Mouse (Mus musculus): ENCODE results near the gene Golga2.

Golga2 gene

GRCm38 (mm10) chr2:32343351-32343671 lies 56.1 kb downstream of the Golga2 start:
- DNase-seq (ENCODE audit: low spot score in 2 of 2): no peak

GRCm38 (mm10) chr2:32344056-32344455 lies 56.9 kb downstream of the Golga2 start:
- DNase-seq (ENCODE audit: low spot score in 2 of 2): peak in 1 of 2 experiments; percentile 79

- no peak for DNase-seq (ENCODE audit: low spot score in 2 of 2)
Measured at GRCm38 (mm10) chr2:32344598-32345321, 57.6 kb downstream of the Golga2 start.

- no peak for DNase-seq (ENCODE audit: low spot score in 2 of 2)
Measured at GRCm38 (mm10) chr2:32347019-32347418, 59.8 kb downstream of the Golga2 start.

- DNase-seq (ENCODE audit: low spot score in 2 of 2): peak in 1 of 2 experiments; percentile 61
Measured at GRCm38 (mm10) chr2:32348311-32348710, 61.1 kb downstream of the Golga2 start.

- peak in 1 of 2 experiments; percentile 60 for DNase-seq (ENCODE audit: low spot score in 2 of 2)
Measured at GRCm38 (mm10) chr2:32349625-32350255, 62.6 kb downstream of the Golga2 start.

GRCm38 (mm10) chr2:32350471-32351051 lies 63.4 kb downstream of the Golga2 start:
- no peak for DNase-seq (ENCODE audit: low spot score in 2 of 2)

GRCm38 (mm10) chr2:32351471-32351961 lies 64.3 kb downstream of the Golga2 start:
- DNase-seq (ENCODE audit: low spot score in 2 of 2): peak in 1 of 2 experiments; percentile 66

- peak in 1 of 2 experiments; percentile 58 for DNase-seq (ENCODE audit: low spot score in 2 of 2)
Measured at GRCm38 (mm10) chr2:32352151-32353006, 65.2 kb downstream of the Golga2 start, which contains the start of gene Ciz1. Gene Ciz1, plus strand, starts transcription at chr2:32352327.

GRCm38 (mm10) chr2:32353007-32353542 lies 65.9 kb downstream of the Golga2 start, which contains the start of gene Dnm1:
Gene Dnm1, minus strand, starts transcription at chr2:32353338.
- DNase-seq (ENCODE audit: low spot score in 2 of 2): peak; percentile 95 to 98

- DNase-seq (ENCODE audit: low spot score in 2 of 2): no peak
Measured at GRCm38 (mm10) chr2:32353836-32354235, 66.7 kb downstream of the Golga2 start.

GRCm38 (mm10) chr2:32354336-32354895 lies 67.2 kb downstream of the Golga2 start:
- DNase-seq (ENCODE audit: low spot score in 2 of 2): no peak

GRCm38 (mm10) chr2:32356216-32356615 lies 69.0 kb downstream of the Golga2 start:
- no peak for DNase-seq (ENCODE audit: low spot score in 2 of 2)
